Mouse (Mus musculus) cerebellum, adult 8-10 months (tissue): Measurements from ENCODE around the gene Kcnip2.
A peak's percentile ranks its signal among the peaks of the same experiment; 100 is the strongest.

Experiments used
- DNase-seq: peaks from one replicate; pipeline ENCODE4 v3.0.0; 2022

Kcnip2 gene

GRCm38 (mm10) chr19:45780350-45780915 lies 35.4 kb downstream of the Kcnip2 start:
- no peak for DNase-seq

- no peak for DNase-seq
These were observed 40.4 kb downstream of the Kcnip2 start for GRCm38 (mm10) chr19:45775486-45775885.

- DNase-seq = no peak
These were observed 44.4 kb downstream of the Kcnip2 start for GRCm38 (mm10) chr19:45771501-45771900.

- no peak for DNase-seq
These were observed 55.1 kb downstream of the Kcnip2 start for GRCm38 (mm10) chr19:45760810-45761209.

GRCm38 (mm10) chr19:45758671-45759070 lies 57.2 kb downstream of the Kcnip2 start:
- no peak for DNase-seq

- DNase-seq = no peak
These were observed 62.3 kb downstream of the Kcnip2 start for GRCm38 (mm10) chr19:45753551-45753950.

GRCm38 (mm10) chr19:45751881-45752280 lies 64.0 kb downstream of the Kcnip2 start:
- DNase-seq = no peak

GRCm38 (mm10) chr19:45749243-45750043 lies 66.4 kb downstream of the Kcnip2 start, which contains the start of gene Npm3:
Gene Npm3, minus strand, starts transcription at chr19:45749591.
- DNase-seq = peak; percentile 56

GRCm38 (mm10) chr19:45748691-45749242 lies 67.1 kb downstream of the Kcnip2 start:
- DNase-seq = no peak

GRCm38 (mm10) chr19:45748206-45748605 lies 67.7 kb downstream of the Kcnip2 start:
- no peak for DNase-seq

- peak; percentile 83 for DNase-seq
These were observed 68.6 kb downstream of the Kcnip2 start for GRCm38 (mm10) chr19:45747028-45747867.

- peak; percentile 74 for DNase-seq
These were observed 69.5 kb downstream of the Kcnip2 start for GRCm38 (mm10) chr19:45746153-45747020.

GRCm38 (mm10) chr19:45745344-45746152 lies 70.3 kb downstream of the Kcnip2 start:
- no peak for DNase-seq

- DNase-seq = no peak
These were observed 72.2 kb downstream of the Kcnip2 start for GRCm38 (mm10) chr19:45743619-45744018.

GRCm38 (mm10) chr19:45742984-45743575 lies 72.8 kb downstream of the Kcnip2 start:
- DNase-seq = no peak

GRCm38 (mm10) chr19:45742218-45742983 lies 73.5 kb downstream of the Kcnip2 start, which contains the start of gene Fgf8:
Gene Fgf8, minus strand, starts transcription at chr19:45742915.
- DNase-seq = no peak
